Mouse (Mus musculus) forebrain, postnatal 0 days (tissue): ENCODE measurements at regions not wholly inside any gene's neighbourhood (a gene's known extent, or its start where the extent isn't known, plus 50 kb on each side); places are given as distances from the start of the nearest gene placed in this dataset.
"Not testable (repeated sequence)": the region's sequence is repeated elsewhere in the genome, so short reads cannot be mapped to it uniquely, and the experiment has no call there.

ENCODE experiments used
- ATAC-seq: fragments of 200-750 bp; cut with Nextera tagmentation; 2 replicates; pipeline ENCODE4 v1.8.0; 2017; ENCODE audit warnings: mild to moderate bottlenecking, moderate library complexity
- DNase-seq: peaks from one replicate; pipeline ENCODE4 v3.0.0-alpha.2; 2015
- H3K27ac ChIP-seq: fragments of 300-500 bp; sonication (generic); 2 replicates; pipeline ENCODE4 v1.5.1; 2014; ENCODE audit warnings: low read depth, mild to moderate bottlenecking, antibody characterized with exemption, low read length, moderate library complexity, mixed read lengths
- H3K27me3 ChIP-seq: fragments of 300-500 bp; sonication (generic); 2 replicates; pipeline ENCODE4 v1.6.1; 2014; ENCODE audit warnings: mild to moderate bottlenecking, low read length, mixed read lengths; ENCODE audit not compliant: insufficient read depth
- H3K36me3 ChIP-seq: fragments of 300-500 bp; sonication (generic); 2 replicates; pipeline ENCODE4 v1.6.1; 2014; ENCODE audit warnings: mild to moderate bottlenecking, moderate library complexity; ENCODE audit not compliant: insufficient read depth
- H3K4me1 ChIP-seq: fragments of 300-500 bp; sonication (generic); 2 replicates; pipeline ENCODE4 v1.6.1; 2014; ENCODE audit warnings: antibody characterized with exemption; ENCODE audit not compliant: insufficient read depth
- H3K4me2 ChIP-seq: fragments of 300-500 bp; sonication (generic); 2 replicates; pipeline ENCODE4 v1.6.1; 2014; ENCODE audit warnings: low read depth, mild to moderate bottlenecking, moderate library complexity
- H3K4me3 ChIP-seq: fragments of 300-500 bp; sonication (generic); 2 replicates; pipeline ENCODE4 v1.5.1; 2014; ENCODE audit warnings: low read depth, low read length, mixed read lengths
- H3K9ac ChIP-seq: fragments of 300-500 bp; sonication (generic); 2 replicates; pipeline ENCODE4 v1.6.1; 2014; ENCODE audit warnings: mild to moderate bottlenecking
- H3K9me3 ChIP-seq: fragments of 300-500 bp; sonication (generic); 2 replicates; pipeline ENCODE4 v1.6.1; 2016; ENCODE audit warnings: low read length
- CTCF ChIP-seq: sonication (generic); IDR thresholded peaks from 2 replicates; pipeline ENCODE4 v1.5.1; 2016; ENCODE audit warnings: antibody characterized with exemption, control low read depth, low read depth
- WGBS: fragments of 180-500 bp; shearing (Covaris S2); extraction: QIAGEN DNeasy Blood & Tissue Kit; methylation state at CpG from one replicate; pipeline ENCODE4 v1.1.7; 2014; 5-methylcytosine and 5-hydroxymethylcytosine counted together

DNA sequence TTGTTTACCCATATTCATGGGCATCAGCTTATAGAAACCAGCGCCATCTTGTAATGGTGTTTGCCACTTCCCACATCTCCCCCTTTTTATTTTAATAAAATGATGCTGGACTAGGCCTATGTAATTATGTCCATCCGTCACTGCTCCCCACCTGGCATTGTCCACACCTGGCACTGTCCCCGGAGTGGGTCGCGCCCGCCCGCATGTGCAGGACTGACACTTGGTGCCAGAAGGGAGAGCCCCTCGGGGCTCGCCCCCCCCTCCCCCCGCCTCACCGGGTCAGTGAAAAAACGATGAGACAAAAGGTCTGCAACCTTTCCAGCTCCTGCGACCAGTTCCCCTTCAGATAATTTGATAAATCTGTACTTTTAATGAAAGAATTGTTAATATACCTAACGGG is 450.8 kb upstream of the Epha6 start:
- H3K9me3 ChIP-seq, H3K27me3 ChIP-seq, DNase-seq, H3K27ac ChIP-seq, H3K36me3 ChIP-seq, ATAC-seq, H3K4me3 ChIP-seq, H3K4me1 ChIP-seq, H3K9ac ChIP-seq, H3K4me2 ChIP-seq: not testable (repeated sequence)
- WGBS = 67% methylated on average over 14 of the region's 14 CpGs

DNA sequence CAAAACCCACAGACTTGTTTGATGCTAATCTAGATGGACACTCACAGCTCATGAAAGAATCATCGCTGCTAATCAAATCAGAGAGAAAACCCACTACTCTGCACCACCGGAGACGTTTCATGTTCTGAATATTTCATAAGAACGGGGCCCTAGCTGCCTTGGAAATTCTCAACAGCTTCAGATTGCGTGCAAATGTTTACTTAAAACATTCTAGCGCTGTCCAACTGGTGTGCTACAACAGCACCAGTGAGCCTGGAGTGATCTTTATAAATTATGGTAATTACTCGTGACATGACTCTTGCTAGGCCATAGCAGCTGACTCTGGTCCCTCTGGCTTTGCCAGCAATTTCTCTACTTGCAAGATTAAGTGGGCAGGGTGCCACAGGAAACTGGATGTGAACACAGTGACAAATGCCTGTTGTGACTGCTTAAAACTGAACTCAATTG is 435.8 kb upstream of the Epha6 start:
- no peak overlapping the region for H3K9ac ChIP-seq
- DNase-seq (peak; percentile 58), ATAC-seq (peak; percentile 83)
- WGBS = 52% methylated on average over 7 of the region's 7 CpGs
- no peak overlapping the region for H3K27ac ChIP-seq
- H3K9me3 ChIP-seq = no peaks in the 10 kb centered on the region
- H3K4me3 ChIP-seq = no peak overlapping the region
- no peaks in the 10 kb centered on the region for H3K27me3 ChIP-seq
- no peaks in the 10 kb centered on the region for H3K4me1 ChIP-seq
- H3K4me2 ChIP-seq = no peak overlapping the region
- no peak for TF ChIP-seq CTCF
- H3K36me3 ChIP-seq = no peaks in the 10 kb centered on the region
